Mouse (Mus musculus): Measurements from ENCODE around the gene Vkorc1.

DNA sequence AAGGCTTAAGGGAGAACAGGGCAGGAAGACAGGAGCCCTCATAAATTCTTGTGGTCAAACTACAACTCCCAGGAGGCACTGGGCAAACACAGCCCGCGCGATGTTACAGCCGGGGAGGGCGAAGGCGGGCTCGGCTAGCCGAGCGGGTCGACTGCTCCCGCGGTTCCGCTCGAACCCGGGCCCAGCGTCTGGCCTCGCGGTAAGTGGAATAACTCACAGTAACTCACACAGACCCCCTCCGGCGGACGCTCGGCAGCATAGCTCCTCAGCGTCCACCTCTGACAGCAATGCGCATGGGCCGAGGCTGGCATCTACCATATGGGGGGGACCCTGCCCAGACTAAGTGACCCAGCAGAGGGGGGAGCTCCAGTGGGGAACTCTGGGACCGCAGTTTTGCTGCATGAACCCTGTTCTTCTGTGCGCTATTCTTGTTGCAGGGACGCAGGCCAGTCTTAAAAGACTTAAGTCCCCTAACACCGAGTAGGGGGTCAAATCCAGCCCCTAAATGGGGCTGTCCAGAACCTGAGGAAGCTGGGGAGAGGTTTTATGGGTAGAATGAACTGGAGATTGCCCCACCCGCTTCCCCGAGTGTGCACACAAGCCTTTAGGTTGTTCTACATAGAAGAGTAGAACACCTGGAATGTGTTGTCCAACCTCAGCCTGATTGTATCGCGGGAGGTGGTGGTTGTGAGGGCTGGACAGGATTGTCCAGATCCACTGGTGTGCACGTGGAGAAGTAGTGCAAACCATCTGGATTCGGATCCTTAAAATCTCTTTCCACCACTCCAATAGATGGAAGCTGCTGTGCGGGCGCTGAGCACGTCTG lies 8.8 kb upstream of the Vkorc1 start, which contains the start of gene Bckdk:
- TF ChIP-seq CTCF (IDR thresholded peaks at IDR 0.05; ENCODE audit: borderline replicate concordance, control insufficient read depth, extremely low read depth, insufficient read depth, low read length, poor library complexity) (0 out of 2 replicates have a peak, but pooled peaks have one; percentile 16), POLR2A (IDR thresholded peaks at IDR 0.05; ENCODE audit: control insufficient read depth, extremely low read depth, insufficient read depth, low read length, poor library complexity) (peak; percentile 40; the same call in 1 of the 2 replicates)
